Mouse (Mus musculus) intestine, embryonic 16.5 days (tissue): ENCODE data around the gene Evi5. TPM values are rescaled to one million over a fixed set of nuclear protein-coding genes. Genes with fewer than 3 reads are reported as not detected.
A peak's percentile ranks its signal among the peaks of the same experiment; 100 is the strongest.

Experiments used
- ATAC-seq: fragments of 200-750 bp; cut with Nextera tagmentation; 2 replicates; pipeline ENCODE4 v1.8.0; 2017; ENCODE audit warnings: moderate TSS enrichment, moderate library complexity
- H3K27ac ChIP-seq: fragments of 300-500 bp; sonication (generic); 2 replicates; pipeline ENCODE4 v1.5.1; 2014; ENCODE audit warnings: mild to moderate bottlenecking, low read length
- H3K27me3 ChIP-seq: fragments of 300-500 bp; sonication (generic); replicated peaks from 2 replicates; pipeline ENCODE4 v1.6.1; 2014; ENCODE audit warnings: low read length, control low read depth, mixed read lengths; ENCODE audit not compliant: control insufficient read depth, insufficient read depth
- H3K36me3 ChIP-seq: fragments of 300-500 bp; sonication (generic); 2 replicates; pipeline ENCODE4 v1.6.1; 2014; ENCODE audit warnings: low read length, control low read depth; ENCODE audit not compliant: control insufficient read depth, insufficient read depth
- H3K4me1 ChIP-seq: fragments of 300-500 bp; sonication (generic); 2 replicates; pipeline ENCODE4 v1.6.1; 2014; ENCODE audit warnings: low read length, control low read depth, mixed read lengths; ENCODE audit not compliant: control insufficient read depth, insufficient read depth
- H3K4me2 ChIP-seq: fragments of 300-500 bp; sonication (generic); 2 replicates; pipeline ENCODE4 v1.6.1; 2014; ENCODE audit warnings: low read depth, low read length, control low read depth
- H3K4me3 ChIP-seq: fragments of 300-500 bp; sonication (generic); 2 replicates; pipeline ENCODE4 v1.5.1; 2014; ENCODE audit warnings: mild to moderate bottlenecking, low read length
- H3K9ac ChIP-seq: fragments of 300-500 bp; sonication (generic); 2 replicates; pipeline ENCODE4 v1.6.1; 2014; ENCODE audit warnings: low read depth, low read length
- H3K9me3 ChIP-seq: fragments of 300-500 bp; sonication (generic); 2 replicates; pipeline ENCODE4 v1.6.1; 2016; ENCODE audit warnings: low read length, control low read depth; ENCODE audit not compliant: control insufficient read depth
- WGBS: fragments of 180-500 bp; shearing (Covaris S2); extraction: QIAGEN DNeasy Blood & Tissue Kit; methylation state at CpG from one replicate; pipeline ENCODE4 v1.1.7; 2014; 5-methylcytosine and 5-hydroxymethylcytosine counted together
- polyA plus RNA-seq: library from polyadenylated mRNA; unstranded; fragments of >200 nt; fragmentation: Nextera tagmentation; extraction: Ambion mirVana; gene quantifications from 2 replicates; pipeline ENCODE4 v1.2.1, GENCODE M21; 2015

Evi5 gene
- polyA plus RNA-seq, 1 experiment from 2014 or later: 53.4 TPM

DNA sequence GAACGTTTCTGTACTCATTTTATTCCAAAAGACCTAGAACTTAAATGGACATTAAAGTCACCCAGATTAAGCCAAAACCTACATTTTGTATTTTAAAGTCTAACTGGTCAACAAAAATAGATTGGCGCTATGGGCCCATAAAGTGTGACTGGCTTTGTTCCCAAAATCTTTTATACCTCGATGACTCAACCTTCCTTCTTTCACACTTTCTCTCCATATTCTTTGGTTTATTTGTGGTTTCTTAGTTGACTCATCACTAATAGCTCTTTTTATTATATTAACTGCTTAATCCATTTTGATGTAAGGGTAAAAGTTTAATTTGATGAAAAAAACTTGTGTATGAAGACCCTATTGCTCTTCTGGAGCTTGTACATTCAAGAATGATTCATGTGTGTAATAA, 43.6 kb downstream of the Evi5 start:
- no peak overlapping the region for H3K4me2 ChIP-seq
- 90% methylated on average over 3 of the region's 3 CpGs for WGBS
- peaks cover 7% of the 10 kb centered on the region; the same call in 1 of the 2 replicates for H3K4me1 ChIP-seq
- no peak overlapping the region for H3K27ac ChIP-seq
- no peak overlapping the region for H3K9ac ChIP-seq
- no peak for ATAC-seq
- H3K36me3 ChIP-seq: peaks cover 8% of the 10 kb centered on the region
- H3K9me3 ChIP-seq: peaks cover 3% of the 10 kb centered on the region; the same call in 1 of the 2 replicates
- no peak overlapping the region for H3K4me3 ChIP-seq
- no peaks in the 10 kb centered on the region for H3K27me3 ChIP-seq

DNA sequence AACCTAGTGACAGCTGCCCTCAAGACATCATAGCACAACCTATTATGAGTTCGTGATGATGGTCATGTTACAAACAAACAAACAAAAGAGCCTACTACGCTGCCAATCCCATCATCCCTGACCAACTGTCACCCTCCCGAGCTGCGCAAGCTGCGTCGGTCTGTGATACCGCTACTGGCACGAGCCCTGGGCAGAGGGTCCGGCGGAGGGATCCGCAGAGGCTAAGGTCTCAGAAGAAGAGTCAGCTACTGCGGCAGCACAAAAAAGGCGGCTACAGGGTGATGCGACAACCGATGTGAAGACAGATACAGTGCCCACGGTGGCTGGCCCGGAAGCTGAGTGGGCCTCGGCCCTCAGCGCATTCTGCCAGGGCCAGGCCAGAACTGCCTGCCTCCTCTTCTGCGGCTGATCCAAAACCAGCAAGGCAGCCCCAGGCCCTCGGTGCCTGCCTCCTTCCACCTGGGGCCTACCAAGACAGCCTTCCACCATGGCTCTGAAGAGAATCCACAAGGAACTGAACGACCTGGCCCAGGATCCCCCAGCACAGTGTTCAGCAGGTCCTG, 44.8 kb downstream of the Evi5 start, which contains the start of gene Ube2d2b:
Gene Ube2d2b, plus strand, starts transcription at position 102 of the 563 bp plus-strand sequence.
- H3K4me3 ChIP-seq: no peak within 1 kb of the TSS
- no peak within 1 kb of the TSS for H3K4me2 ChIP-seq
- H3K27me3 ChIP-seq: no peaks in the 10 kb centered on the region
- no peak within 1 kb of the TSS for H3K9ac ChIP-seq
- no peak for ATAC-seq
- peaks cover 8% of the 10 kb centered on the region for H3K36me3 ChIP-seq
- 95% methylated on average over 22 of the region's 22 CpGs for WGBS
- H3K27ac ChIP-seq: no peak within 1 kb of the TSS
- H3K9me3 ChIP-seq: peaks cover 3% of the 10 kb centered on the region; the same call in 1 of the 2 replicates
- peaks cover 7% of the 10 kb centered on the region; the same call in 1 of the 2 replicates for H3K4me1 ChIP-seq

DNA sequence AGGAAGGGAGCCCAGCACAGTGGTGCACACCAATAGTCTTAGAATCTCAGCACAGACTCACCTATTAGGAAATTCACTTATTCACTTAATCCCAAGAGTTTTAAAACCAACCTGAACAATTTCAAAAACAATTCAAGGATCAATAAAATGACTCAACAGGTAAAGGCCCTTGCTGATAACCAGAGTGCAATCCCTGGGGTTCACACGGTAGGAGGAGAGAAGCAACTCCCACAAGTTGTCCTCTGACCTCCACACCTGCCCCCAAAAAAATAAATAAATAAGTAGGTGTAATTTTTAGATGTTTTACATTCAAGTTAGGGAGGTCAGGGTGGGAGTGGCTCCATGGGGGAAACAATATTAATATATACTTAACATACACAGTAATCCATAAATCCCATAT, 52.4 kb downstream of the Evi5 start:
- ATAC-seq: peak; percentile 72
- Histone ChIP-seq H3K36me3 (no peaks in the 10 kb centered on the region), H3K27me3 (no peaks in the 10 kb centered on the region), H3K4me1 (no peaks in the 10 kb centered on the region), H3K4me2 (no peak overlapping the region), H3K9ac (no peak overlapping the region), H3K9me3 (no peaks in the 10 kb centered on the region), H3K27ac (0 out of 2 replicates have a peak overlapping the region, but pooled peaks have one; percentile 54), H3K4me3 (no peak overlapping the region)
- 76% methylated on average over 1 of the region's 1 CpGs for WGBS

DNA sequence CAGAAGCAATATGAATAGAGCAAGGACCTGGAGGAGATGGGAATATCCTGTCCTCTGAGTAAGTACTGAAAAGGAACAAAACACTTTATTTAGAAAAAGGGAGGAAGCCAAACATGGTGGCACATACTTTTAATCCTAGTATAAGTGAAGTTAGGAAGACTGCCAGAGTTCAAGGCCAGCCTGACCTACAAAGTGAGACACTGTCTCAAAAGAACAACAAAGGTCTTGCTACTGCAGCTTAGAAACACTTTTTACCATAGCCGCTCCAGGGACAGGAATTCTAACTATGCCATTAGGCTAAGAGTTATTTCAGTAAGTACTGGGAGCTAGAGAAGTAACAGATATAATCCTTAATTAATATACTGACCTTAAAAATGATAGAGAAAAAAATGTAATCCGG, 60.3 kb downstream of the Evi5 start:
- Histone ChIP-seq H3K4me3 (no peak overlapping the region), H3K27ac (no peak overlapping the region), H3K4me1 (no peaks in the 10 kb centered on the region), H3K9ac (no peak overlapping the region), H3K27me3 (no peaks in the 10 kb centered on the region), H3K9me3 (no peaks in the 10 kb centered on the region), H3K36me3 (peaks cover 6% of the 10 kb centered on the region), H3K4me2 (no peak overlapping the region)
- ATAC-seq: no peak
- 85% methylated on average over 2 of the region's 2 CpGs for WGBS

DNA sequence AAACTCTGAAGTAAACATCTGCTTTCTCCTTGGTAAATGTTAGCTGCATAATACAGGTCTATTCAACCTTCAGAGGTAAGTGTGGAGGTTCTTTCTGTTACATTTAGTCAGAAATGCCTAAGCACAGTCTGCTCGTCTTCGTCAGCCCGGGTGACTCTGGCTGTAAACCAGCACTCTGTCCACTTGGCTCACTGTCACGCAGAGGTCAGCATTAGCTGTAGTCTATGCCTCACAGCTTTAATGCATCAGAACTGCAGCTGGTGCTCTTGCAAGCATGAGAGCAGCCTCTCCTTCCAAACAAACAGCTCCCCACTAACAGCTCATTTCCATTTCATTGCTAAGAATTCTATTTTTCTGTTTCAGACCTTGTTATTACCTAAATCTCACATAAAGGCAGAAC, 67.4 kb downstream of the Evi5 start:
- no peaks in the 10 kb centered on the region for H3K4me1 ChIP-seq
- H3K4me3 ChIP-seq: no peak overlapping the region
- H3K4me2 ChIP-seq: no peak overlapping the region
- H3K9me3 ChIP-seq: no peaks in the 10 kb centered on the region
- no peak for ATAC-seq
- no peak overlapping the region for H3K27ac ChIP-seq
- no peak overlapping the region for H3K9ac ChIP-seq
- H3K36me3 ChIP-seq: no peaks in the 10 kb centered on the region; the same call in 1 of the 2 replicates
- 65% methylated on average over 4 of the region's 4 CpGs for WGBS
- H3K27me3 ChIP-seq: no peaks in the 10 kb centered on the region

DNA sequence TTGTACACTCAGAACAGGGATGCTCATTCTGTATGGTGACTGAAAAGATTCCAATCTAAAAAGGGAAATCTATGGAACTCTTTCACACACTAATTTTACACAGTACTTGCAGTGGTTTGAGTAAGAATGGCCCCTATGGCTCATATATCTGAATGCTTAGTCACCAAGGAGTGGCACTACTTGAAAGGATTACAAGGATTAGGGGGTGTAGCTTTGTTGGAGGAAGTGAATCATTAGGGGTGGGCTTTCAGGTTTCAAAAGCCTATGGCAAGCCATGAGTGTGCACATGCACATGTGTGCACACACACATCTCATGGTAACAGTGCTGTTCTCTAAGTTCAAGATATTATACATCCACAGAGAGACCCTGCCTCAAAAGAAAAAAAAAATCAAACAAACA, 72.3 kb downstream of the Evi5 start:
- Histone ChIP-seq H3K4me1 (no peaks in the 10 kb centered on the region), H3K36me3 (0 out of 2 replicates have a peak, but pooled peaks cover under 1% of the 10 kb centered on the region)

DNA sequence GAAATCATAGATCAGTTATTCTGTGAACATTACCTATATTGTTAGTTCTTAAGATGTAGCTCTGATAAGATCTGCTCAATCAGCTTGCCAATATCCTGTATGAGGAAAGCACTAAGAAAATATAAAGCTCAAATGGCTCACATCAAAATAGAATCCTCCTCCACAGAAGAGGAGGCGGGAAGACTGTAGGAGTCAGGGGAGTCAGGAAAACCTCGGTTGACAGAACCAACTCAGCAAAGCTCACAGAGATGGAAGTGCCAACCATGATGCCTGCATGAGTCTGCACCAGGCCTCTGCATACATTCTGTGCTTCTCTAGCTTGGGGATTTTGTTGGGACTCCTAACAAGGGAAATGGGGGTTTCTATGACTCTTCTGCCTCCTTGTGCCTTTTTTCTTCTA, 73.7 kb downstream of the Evi5 start:
- Histone ChIP-seq H3K4me1 (no peaks in the 10 kb centered on the region), H3K4me3 (no peak overlapping the region), H3K4me2 (no peak overlapping the region), H3K27ac (no peak overlapping the region), H3K9me3 (no peaks in the 10 kb centered on the region), H3K36me3 (0 out of 2 replicates have a peak, but pooled peaks cover 3% of the 10 kb centered on the region), H3K27me3 (no peaks in the 10 kb centered on the region), H3K9ac (no peak overlapping the region)
- no peak for ATAC-seq
- 91% methylated on average over 2 of the region's 2 CpGs for WGBS

More for the DNA sequence above, 72.3 kb downstream of the Evi5 start:
- Histone ChIP-seq H3K27ac (no peak overlapping the region), H3K9ac (no peak overlapping the region), H3K9me3 (no peaks in the 10 kb centered on the region), H3K27me3 (no peaks in the 10 kb centered on the region), H3K4me2 (no peak overlapping the region), H3K4me3 (no peak overlapping the region)
- no peak for ATAC-seq

DNA sequence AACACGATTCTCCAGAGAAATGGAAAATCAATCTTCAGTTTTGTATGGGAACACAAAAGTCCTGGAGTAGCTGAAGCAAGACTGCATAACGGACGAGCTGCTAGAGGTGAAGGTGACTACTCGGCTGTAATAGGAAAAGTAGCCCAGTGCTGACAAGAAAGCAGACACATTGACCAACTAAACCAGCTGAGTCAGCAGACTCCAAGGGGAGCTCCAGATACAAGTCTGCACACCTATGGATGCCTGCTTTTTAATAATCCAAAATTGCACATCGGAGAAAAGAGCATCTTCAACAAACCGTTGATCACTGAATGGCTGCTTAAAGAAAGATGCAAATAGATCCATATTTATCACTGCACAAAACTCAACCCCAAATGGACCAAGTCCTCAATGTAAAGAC, 76.6 kb downstream of the Evi5 start:
- no peak overlapping the region for H3K9ac ChIP-seq
- no peaks in the 10 kb centered on the region for H3K27me3 ChIP-seq
- H3K27ac ChIP-seq: no peak overlapping the region
- H3K4me3 ChIP-seq: no peak overlapping the region
- no peak for ATAC-seq
- 96% methylated on average over 6 of the region's 6 CpGs for WGBS
- H3K36me3 ChIP-seq: 0 out of 2 replicates have a peak, but pooled peaks cover 3% of the 10 kb centered on the region
- no peak overlapping the region for H3K4me2 ChIP-seq
- 0 out of 2 replicates have a peak, but pooled peaks cover 3% of the 10 kb centered on the region for H3K4me1 ChIP-seq
- H3K9me3 ChIP-seq: no peaks in the 10 kb centered on the region

DNA sequence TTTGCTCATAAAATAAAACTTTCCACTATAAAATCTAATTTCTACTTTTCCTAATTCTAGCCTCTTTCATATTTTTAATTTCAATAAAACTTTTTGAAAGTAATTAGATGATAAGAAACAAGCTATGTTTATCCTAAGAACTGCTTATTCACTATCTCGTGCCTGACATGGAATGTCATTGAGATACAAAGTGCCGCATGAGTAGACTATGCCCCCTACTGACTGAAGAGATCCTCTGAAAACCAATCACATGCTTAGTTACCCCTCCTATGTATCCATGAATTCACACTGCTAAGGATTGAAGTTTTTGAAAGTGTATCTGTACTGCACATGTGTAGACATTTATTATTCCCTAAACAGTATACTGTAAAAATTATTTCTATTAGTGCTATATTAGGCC, 81.0 kb downstream of the Evi5 start:
- Histone ChIP-seq H3K9ac (no peak overlapping the region), H3K27me3 (no peaks in the 10 kb centered on the region), H3K4me1 (0 out of 2 replicates have a peak, but pooled peaks cover 3% of the 10 kb centered on the region), H3K27ac (no peak overlapping the region), H3K36me3 (0 out of 2 replicates have a peak, but pooled peaks cover 3% of the 10 kb centered on the region), H3K9me3 (no peaks in the 10 kb centered on the region), H3K4me3 (no peak overlapping the region), H3K4me2 (no peak overlapping the region)
- ATAC-seq: peak; percentile 38; the same call in 1 of the 2 replicates
- WGBS: 34% methylated on average over 2 of the region's 2 CpGs
